Mouse (Mus musculus) testis, adult 2 months (tissue): ENCODE data around the gene Syne1.

ENCODE experiments used
- CTCF ChIP-seq: fragments of 200-500 bp; IDR thresholded peaks from 2 replicates; pipeline ENCODE4 v1.5.1; 2012; ENCODE audit warnings: low read depth, mild to moderate bottlenecking, inconsistent platforms, low read length, moderate library complexity; ENCODE audit not compliant: control insufficient read depth, insufficient read depth, insufficient replicate concordance
- POLR2A ChIP-seq: fragments of 200-500 bp; IDR thresholded peaks from 2 replicates; pipeline ENCODE4 v1.6.1; 2012; ENCODE audit warnings: low read depth, mild to moderate bottlenecking, inconsistent platforms, low read length, moderate library complexity; ENCODE audit not compliant: control insufficient read depth

- TF ChIP-seq CTCF (no peak), POLR2A (no peak)
These were observed 510.0 kb downstream of the Syne1 start for GRCm38 (mm10) chr10:5041254-5041653.
